Mouse (Mus musculus) WW6 (cell line): Measurements from ENCODE around the gene Lef1.

Experiments
- DNase-seq: peaks from one replicate; pipeline ENCODE4 v3.0.0-alpha.2; 2013; ENCODE audit warnings: low read depth, low spot score

The Lef1 gene

GRCm38 (mm10) chr3:131107301-131108093, 2.8 kb upstream of the Lef1 start:
- DNase-seq, result no peak

GRCm38 (mm10) chr3:131108094-131108653, 2.1 kb upstream of the Lef1 start:
- DNase-seq, result no peak

- no peak for DNase-seq
Measured at GRCm38 (mm10) chr3:131109066-131109685, 1.1 kb upstream of the Lef1 start.

- DNase-seq, result no peak
Measured at GRCm38 (mm10) chr3:131109686-131110070, 593 bp upstream of the Lef1 start.

GRCm38 (mm10) chr3:131111151-131111850, 1.0 kb downstream of the Lef1 start:
- DNase-seq, result no peak

- DNase-seq, result no peak
Measured at GRCm38 (mm10) chr3:131111851-131112572, 1.7 kb downstream of the Lef1 start.

GRCm38 (mm10) chr3:131112573-131112955, 2.3 kb downstream of the Lef1 start:
- DNase-seq, result no peak

- DNase-seq, result no peak
Measured at GRCm38 (mm10) chr3:131113029-131113428, 2.8 kb downstream of the Lef1 start.

- DNase-seq, result no peak
Measured at GRCm38 (mm10) chr3:131116116-131116515, 5.8 kb downstream of the Lef1 start.

GRCm38 (mm10) chr3:131117352-131117751, 7.1 kb downstream of the Lef1 start:
- no peak for DNase-seq

- no peak for DNase-seq
Measured at GRCm38 (mm10) chr3:131117883-131118282, 7.6 kb downstream of the Lef1 start.

- no peak for DNase-seq
Measured at GRCm38 (mm10) chr3:131119435-131119834, 9.2 kb downstream of the Lef1 start.

GRCm38 (mm10) chr3:131123501-131123900, 13.2 kb downstream of the Lef1 start:
- no peak for DNase-seq

- DNase-seq, result no peak
Measured at GRCm38 (mm10) chr3:131125873-131126272, 15.6 kb downstream of the Lef1 start.

- no peak for DNase-seq
Measured at GRCm38 (mm10) chr3:131126438-131126837, 16.2 kb downstream of the Lef1 start.

GRCm38 (mm10) chr3:131134003-131134402, 23.7 kb downstream of the Lef1 start:
- DNase-seq, result no peak

- DNase-seq, result no peak
Measured at GRCm38 (mm10) chr3:131135434-131135833, 25.2 kb downstream of the Lef1 start.

GRCm38 (mm10) chr3:131136455-131136854, 26.2 kb downstream of the Lef1 start:
- no peak for DNase-seq

- no peak for DNase-seq
Measured at GRCm38 (mm10) chr3:131137119-131137781, 27.0 kb downstream of the Lef1 start.

- no peak for DNase-seq
Measured at GRCm38 (mm10) chr3:131138224-131138623, 28.0 kb downstream of the Lef1 start.

- DNase-seq, result no peak
Measured at GRCm38 (mm10) chr3:131138797-131139196, 28.5 kb downstream of the Lef1 start.
